Mouse (Mus musculus) embryonic facial prominence, embryonic 13.5 days (tissue): ENCODE measurements at regions not wholly inside any gene's neighbourhood (a gene's known extent, or its start where the extent isn't known, plus 50 kb on each side); places are given as distances from the start of the nearest gene placed in this dataset.

Source experiments
- ATAC-seq: fragments of 200-750 bp; cut with Nextera tagmentation; 2 replicates; pipeline ENCODE4 v1.8.0; 2017; ENCODE audit warnings: low read depth; ENCODE audit not compliant: insufficient number of reproducible peaks, insufficient read depth, low FRiP score, low TSS enrichment
- H3K27ac ChIP-seq: fragments of 300-500 bp; sonication (generic); 2 replicates; pipeline ENCODE4 v1.5.1; 2015; ENCODE audit warnings: moderate library complexity, mild to moderate bottlenecking, inconsistent platforms
- H3K27me3 ChIP-seq: fragments of 300-500 bp; sonication (generic); 2 replicates; pipeline ENCODE4 v1.6.1; 2015; ENCODE audit warnings: mild to moderate bottlenecking, inconsistent platforms
- H3K36me3 ChIP-seq: fragments of 300-500 bp; sonication (generic); 2 replicates; pipeline ENCODE4 v1.6.1; 2015; ENCODE audit warnings: mild to moderate bottlenecking, inconsistent platforms
- H3K4me1 ChIP-seq: fragments of 300-500 bp; sonication (generic); 2 replicates; pipeline ENCODE4 v1.6.1; 2015; ENCODE audit warnings: inconsistent platforms
- H3K4me2 ChIP-seq: fragments of 300-500 bp; sonication (generic); 2 replicates; pipeline ENCODE4 v1.6.1; 2015; ENCODE audit warnings: moderate library complexity, mild to moderate bottlenecking, inconsistent platforms
- H3K4me3 ChIP-seq: fragments of 300-500 bp; sonication (generic); 2 replicates; pipeline ENCODE4 v1.5.1; 2015; ENCODE audit warnings: mild to moderate bottlenecking, inconsistent platforms
- H3K9ac ChIP-seq: fragments of 300-500 bp; sonication (generic); 2 replicates; pipeline ENCODE4 v1.6.1; 2015; ENCODE audit warnings: mild to moderate bottlenecking, inconsistent platforms
- H3K9me3 ChIP-seq: fragments of 300-500 bp; sonication (generic); 2 replicates; pipeline ENCODE4 v1.6.1; 2016; ENCODE audit warnings: inconsistent platforms
- WGBS: fragments of 180-500 bp; shearing (Covaris S2); methylation state at CpG from one replicate; pipeline ENCODE4 v1.1.7; 2015; ENCODE audit warnings: mixed read lengths; 5-methylcytosine and 5-hydroxymethylcytosine counted together

- no peaks in the 10 kb centered on the region for H3K9me3 ChIP-seq
- H3K4me3 ChIP-seq = no peak overlapping the region
- H3K4me2 ChIP-seq = no peak overlapping the region
- ATAC-seq = no peak
- no peak overlapping the region for H3K9ac ChIP-seq
- H3K27me3 ChIP-seq = no peaks in the 10 kb centered on the region
- H3K36me3 ChIP-seq = no peaks in the 10 kb centered on the region
- H3K4me1 ChIP-seq = no peaks in the 10 kb centered on the region
- H3K27ac ChIP-seq = no peak overlapping the region
- 70% methylated on average over 5 of the region's 5 CpGs for WGBS
Observed at GRCm38 (mm10) chr13:69954171-69954570, 152.0 kb downstream of the Med10 start.

- H3K9me3 ChIP-seq = no peaks in the 10 kb centered on the region
- no peak overlapping the region for H3K4me3 ChIP-seq
- no peak overlapping the region for H3K9ac ChIP-seq
- ATAC-seq = no peak
- H3K4me2 ChIP-seq = no peak overlapping the region
- no peaks in the 10 kb centered on the region for H3K4me1 ChIP-seq
- WGBS = 53% methylated on average over 2 of the region's 2 CpGs
- no peaks in the 10 kb centered on the region for H3K27me3 ChIP-seq
- no peaks in the 10 kb centered on the region for H3K36me3 ChIP-seq
- no peak overlapping the region for H3K27ac ChIP-seq
Observed at GRCm38 (mm10) chr13:69955503-69955902, 153.3 kb downstream of the Med10 start.

- Histone ChIP-seq H3K9me3 (no peaks in the 10 kb centered on the region), H3K4me1 (no peaks in the 10 kb centered on the region), H3K27ac (no peak overlapping the region), H3K4me2 (no peak overlapping the region), H3K4me3 (no peak overlapping the region), H3K9ac (no peak overlapping the region), H3K27me3 (no peaks in the 10 kb centered on the region), H3K36me3 (no peaks in the 10 kb centered on the region)
- 79% methylated on average over 8 of the region's 8 CpGs for WGBS
- ATAC-seq = no peak
Observed at GRCm38 (mm10) chr13:69963944-69964343, 161.7 kb downstream of the Med10 start.

GRCm38 (mm10) chr13:69971281-69972057 is 169.3 kb downstream of the Med10 start:
- Histone ChIP-seq H3K27me3 (no peaks in the 10 kb centered on the region), H3K4me1 (peaks cover 7% of the 10 kb centered on the region; the same call in 1 of the 2 replicates), H3K36me3 (no peaks in the 10 kb centered on the region), H3K27ac (no peak overlapping the region), H3K9me3 (no peaks in the 10 kb centered on the region), H3K4me2 (no peak overlapping the region), H3K4me3 (no peak overlapping the region), H3K9ac (no peak overlapping the region)
- no peak for ATAC-seq
- 74% methylated on average over 9 of the region's 9 CpGs for WGBS

GRCm38 (mm10) chr13:69974835-69975234 is 172.6 kb downstream of the Med10 start:
- no peaks in the 10 kb centered on the region for H3K9me3 ChIP-seq
- no peak overlapping the region for H3K4me3 ChIP-seq
- H3K36me3 ChIP-seq = no peaks in the 10 kb centered on the region
- 80% methylated on average over 5 of the region's 5 CpGs for WGBS
- peaks cover 7% of the 10 kb centered on the region; the same call in 1 of the 2 replicates for H3K4me1 ChIP-seq
- H3K9ac ChIP-seq = no peak overlapping the region
- H3K4me2 ChIP-seq = no peak overlapping the region
- ATAC-seq = no peak
- H3K27me3 ChIP-seq = no peaks in the 10 kb centered on the region
- H3K27ac ChIP-seq = no peak overlapping the region

- no peak for ATAC-seq
- Histone ChIP-seq H3K4me3 (no peak overlapping the region), H3K27me3 (peaks cover 4% of the 10 kb centered on the region), H3K27ac (no peak overlapping the region), H3K36me3 (no peaks in the 10 kb centered on the region), H3K4me1 (peaks cover 25% of the 10 kb centered on the region), H3K9ac (no peak overlapping the region), H3K4me2 (no peak overlapping the region), H3K9me3 (no peaks in the 10 kb centered on the region)
- WGBS = 61% methylated on average over 1 of the region's 1 CpGs
Observed at GRCm38 (mm10) chr13:69984159-69984558, 182.0 kb downstream of the Med10 start.

GRCm38 (mm10) chr13:69987181-69987580 is 185.0 kb downstream of the Med10 start:
- Histone ChIP-seq H3K4me1 (peaks cover 26% of the 10 kb centered on the region), H3K4me3 (no peak overlapping the region), H3K27ac (no peak overlapping the region; the same call in 1 of the 2 replicates), H3K9ac (no peak overlapping the region), H3K27me3 (peaks cover 4% of the 10 kb centered on the region), H3K36me3 (no peaks in the 10 kb centered on the region), H3K9me3 (no peaks in the 10 kb centered on the region), H3K4me2 (peak overlapping the region; percentile 21; the same call in 1 of the 2 replicates)
- WGBS = 23% methylated on average over 10 of the region's 10 CpGs
- no peak for ATAC-seq

- ATAC-seq = no peak
- Histone ChIP-seq H3K4me3 (no peak overlapping the region), H3K9me3 (no peaks in the 10 kb centered on the region), H3K27ac (no peak overlapping the region), H3K36me3 (no peaks in the 10 kb centered on the region), H3K27me3 (peaks cover 8% of the 10 kb centered on the region), H3K4me1 (peaks cover 21% of the 10 kb centered on the region), H3K4me2 (no peak overlapping the region), H3K9ac (no peak overlapping the region)
- WGBS = 40% methylated on average over 4 of the region's 4 CpGs
Observed at GRCm38 (mm10) chr13:69988319-69988718, 186.1 kb downstream of the Med10 start.

GRCm38 (mm10) chr13:69991253-69991891 is 189.2 kb downstream of the Med10 start:
- ATAC-seq = no peak
- Histone ChIP-seq H3K4me1 (peaks cover 21% of the 10 kb centered on the region), H3K36me3 (no peaks in the 10 kb centered on the region), H3K9me3 (no peaks in the 10 kb centered on the region), H3K27ac (no peak overlapping the region), H3K9ac (no peak overlapping the region), H3K27me3 (peaks cover 4% of the 10 kb centered on the region; the same call in 1 of the 2 replicates), H3K4me3 (no peak overlapping the region), H3K4me2 (no peak overlapping the region)
- 28% methylated on average over 11 of the region's 11 CpGs for WGBS

- Histone ChIP-seq H3K4me3 (no peak overlapping the region), H3K27me3 (0 out of 2 replicates have a peak, but pooled peaks cover 4% of the 10 kb centered on the region), H3K4me1 (peaks cover 19% of the 10 kb centered on the region), H3K9me3 (no peaks in the 10 kb centered on the region), H3K9ac (no peak overlapping the region), H3K27ac (no peak overlapping the region), H3K36me3 (no peaks in the 10 kb centered on the region), H3K4me2 (no peak overlapping the region)
- no peak for ATAC-seq
- 54% methylated on average over 14 of the region's 14 CpGs for WGBS
Observed at GRCm38 (mm10) chr13:69991892-69992261, 189.7 kb downstream of the Med10 start.

- WGBS = 88% methylated on average over 15 of the region's 15 CpGs
- Histone ChIP-seq H3K27me3 (no peaks in the 10 kb centered on the region), H3K36me3 (no peaks in the 10 kb centered on the region), H3K9me3 (no peaks in the 10 kb centered on the region), H3K27ac (no peak overlapping the region), H3K4me2 (no peak overlapping the region), H3K9ac (no peak overlapping the region), H3K4me1 (no peaks in the 10 kb centered on the region), H3K4me3 (no peak overlapping the region)
- ATAC-seq = no peak
Observed at GRCm38 (mm10) chr13:70003591-70003990, 201.4 kb downstream of the Med10 start.

- no peak overlapping the region for H3K9ac ChIP-seq
- peaks cover 4% of the 10 kb centered on the region; the same call in 1 of the 2 replicates for H3K4me1 ChIP-seq
- H3K27ac ChIP-seq = no peak overlapping the region
- H3K36me3 ChIP-seq = no peaks in the 10 kb centered on the region
- no peak overlapping the region for H3K4me3 ChIP-seq
- H3K27me3 ChIP-seq = no peaks in the 10 kb centered on the region
- no peak overlapping the region for H3K4me2 ChIP-seq
- no peak for ATAC-seq
- 48% methylated on average over 3 of the region's 3 CpGs for WGBS
- no peaks in the 10 kb centered on the region for H3K9me3 ChIP-seq
Observed at GRCm38 (mm10) chr13:70012123-70012522, 209.9 kb downstream of the Med10 start.
